17 mouse cellular contexts compared by ENCODE assay signal in genomic region chr5:19932102-19932501, GRCm38 (mm10).
A peak's percentile ranks its signal among the peaks of the same experiment; 100 is the strongest.
DNase-seq lines count a peak whose midpoint lies in the region; ATAC-seq lines count a peak whose summit lies in the region.
"Had no signal": no experiment of that assay in that cellular context is flagged by ENCODE, and none has a peak within 500 bp of the region (broad histone marks: within the 10 kb centered on the region; RNA-seq: fewer than 3 reads in every experiment).

No protein-coding gene starts in this region.

- DNase-seq in frontal cortex, postnatal 25 days (ENCODE audit: low spot score in 2 of 2): no peak
- DNase-seq in 416B (ENCODE audit: low read depth): peak; percentile 46
- peak; percentile 19 for DNase-seq in brain, adult 2 months (ENCODE audit: low read depth, low spot score)
- no peak for DNase-seq in spleen, postnatal 36 days (ENCODE audit: low spot score in 2 of 2)
- DNase-seq: adrenal gland, adult 8-10 months; adrenal gland, postnatal 14 days; B cell, adult 2 months; cerebellum, adult 11-12 months; cerebellum, adult 9-10 months; cerebellum, postnatal 36 days had no signal

- ATAC-seq in frontal cortex, adult (ENCODE audit: low TSS enrichment): peak; percentile 6; the same call in 1 of the 2 replicates
- 0 out of 2 replicates have a peak, but pooled peaks have one; percentile 26 for ATAC-seq in megakaryocyte progenitor cell, adult 5-6 weeks (replicated peaks; ENCODE audit: poor library complexity)
- no peak for ATAC-seq in erythroblast, adult 5-6 weeks (replicated peaks; ENCODE audit: low FRiP score, poor library complexity, severe bottlenecking)
- ATAC-seq: activated CD4-positive, CD25-positive, alpha-beta regulatory T cell, adult 4 months; CD4-positive, CD25-positive, alpha-beta regulatory T cell, adult 4 months; forebrain, embryonic 14.5 days; Patski had no signal

Comparison
In these comparisons a context has a peak if more than half of its experiments do, and no peak if none do; other contexts are left out.
1. DNase-seq: peak in 416B (single experiment) and brain, adult 2 months (single experiment); none in frontal cortex, postnatal 25 days (0 of 2) and spleen, postnatal 36 days (0 of 2).